Mouse (Mus musculus) adrenal gland, postnatal 10 days (tissue): ENCODE results near the gene 9130230L23Rik. TPM values are rescaled to one million over a fixed set of nuclear protein-coding genes. Genes with fewer than 3 reads are reported as not detected.
"Not testable (repeated sequence)": the region's sequence is repeated elsewhere in the genome, so short reads cannot be mapped to it uniquely, and the experiment has no call there.

Source experiments
- DNase-seq: peaks from one replicate; pipeline ENCODE4 v3.0.0; 2021; ENCODE audit warnings: mixed read lengths
- total RNA-seq, 2 experiments: library from RNA; stranded (reverse); gene quantifications; 2 replicates each; pipeline ENCODE4 v1.2.3; 2021

9130230L23Rik gene
- total RNA-seq, 2 experiments from 2014 or later = not detected

DNA sequence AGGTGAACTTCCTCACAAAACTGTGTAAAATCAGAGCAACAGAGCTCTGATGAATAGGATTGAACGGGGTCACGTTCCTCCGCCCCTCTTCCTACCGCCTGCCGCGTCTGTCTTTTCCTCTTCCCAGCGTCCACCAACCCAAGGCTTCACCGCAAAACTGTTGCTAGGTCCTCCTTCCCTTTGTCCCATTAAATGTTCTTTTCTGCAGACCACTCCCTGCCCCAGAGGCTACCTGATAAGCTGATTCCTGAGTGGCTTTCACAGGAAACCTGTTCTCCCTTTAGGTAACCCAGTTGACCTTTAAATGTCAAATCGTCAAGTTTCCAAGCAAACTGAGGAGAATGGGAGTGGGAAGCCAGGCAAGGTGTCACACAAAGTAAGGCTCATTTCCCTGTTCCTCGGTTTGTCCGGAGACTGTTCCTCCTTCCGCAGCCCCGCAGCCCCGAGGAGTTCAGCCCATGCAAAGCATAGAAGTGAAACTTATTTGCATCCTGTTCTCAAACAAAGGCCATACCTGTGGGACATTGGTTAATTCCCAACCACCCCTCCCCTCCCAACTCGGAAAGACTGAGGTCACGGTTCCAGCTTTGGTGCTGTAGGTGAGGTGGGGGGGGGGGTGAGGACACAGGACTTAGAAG lies 1.1 kb upstream of the 9130230L23Rik start:
- DNase-seq = no peak

DNA sequence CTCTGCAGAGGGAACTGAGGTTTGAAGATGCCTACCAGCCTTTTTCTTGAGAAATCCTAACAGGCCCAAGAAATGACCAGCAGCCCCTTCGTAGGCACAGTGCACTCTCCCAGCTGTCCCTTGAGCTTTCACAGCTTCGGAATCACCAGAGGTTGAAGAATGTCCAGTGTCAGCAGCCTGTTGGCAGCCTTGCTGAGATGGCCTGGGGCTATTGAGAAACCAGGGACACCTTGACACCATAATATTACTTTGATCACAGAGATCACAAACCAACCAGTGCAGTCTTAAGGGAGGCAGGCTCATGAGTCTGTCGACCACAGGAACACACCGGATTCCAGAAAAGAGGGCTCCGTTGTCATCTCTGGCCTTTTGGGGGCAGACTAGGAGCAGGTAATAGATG lies 2.9 kb downstream of the 9130230L23Rik start:
- DNase-seq = no peak

DNA sequence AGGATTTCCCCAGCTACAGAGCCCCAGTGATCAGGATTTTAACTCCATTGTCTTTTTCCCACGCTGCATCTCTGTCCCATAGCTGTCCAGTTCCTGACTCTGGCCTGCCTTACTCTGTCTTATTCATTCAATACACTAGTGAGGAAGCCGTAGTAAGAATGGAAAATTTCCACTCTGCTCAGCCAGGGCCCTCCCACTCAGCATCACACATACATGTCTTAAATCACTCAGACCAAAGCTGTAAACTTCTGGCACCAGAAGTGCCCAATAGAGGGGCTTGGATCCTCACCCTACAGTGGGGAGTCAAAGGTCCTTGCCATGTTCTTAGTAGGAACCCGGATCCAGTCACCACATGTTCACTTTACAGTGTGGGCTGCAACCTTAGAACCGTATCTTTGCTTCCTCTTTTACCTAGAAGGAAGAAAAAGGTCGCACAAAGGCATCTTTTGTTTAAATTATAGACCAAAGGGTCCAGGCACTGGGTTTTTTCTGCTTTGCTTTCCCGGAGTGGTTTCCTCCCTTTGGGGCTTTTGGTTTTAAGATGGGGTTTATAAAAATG lies 3.4 kb downstream of the 9130230L23Rik start:
- no peak for DNase-seq

DNA sequence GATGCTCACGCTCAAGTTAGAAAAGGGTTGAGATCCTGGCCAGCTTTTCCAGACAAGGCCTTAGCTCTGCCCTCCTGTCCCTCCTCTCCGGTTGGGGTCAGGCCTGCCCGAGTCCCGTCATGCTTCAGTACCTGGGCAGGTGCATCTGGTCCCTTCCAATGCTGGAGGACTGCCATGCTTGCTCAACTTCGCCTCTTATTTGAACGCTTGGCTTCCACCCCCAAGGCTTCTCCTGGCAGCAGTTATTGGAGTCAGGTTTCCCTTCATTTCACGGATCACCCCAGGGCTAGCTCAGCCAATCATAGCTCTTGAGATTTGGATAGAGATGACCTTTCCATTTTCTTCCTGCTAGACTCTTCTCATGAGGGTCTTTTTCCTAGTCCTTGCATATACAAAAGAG lies 4.0 kb downstream of the 9130230L23Rik start:
- DNase-seq = no peak

DNA sequence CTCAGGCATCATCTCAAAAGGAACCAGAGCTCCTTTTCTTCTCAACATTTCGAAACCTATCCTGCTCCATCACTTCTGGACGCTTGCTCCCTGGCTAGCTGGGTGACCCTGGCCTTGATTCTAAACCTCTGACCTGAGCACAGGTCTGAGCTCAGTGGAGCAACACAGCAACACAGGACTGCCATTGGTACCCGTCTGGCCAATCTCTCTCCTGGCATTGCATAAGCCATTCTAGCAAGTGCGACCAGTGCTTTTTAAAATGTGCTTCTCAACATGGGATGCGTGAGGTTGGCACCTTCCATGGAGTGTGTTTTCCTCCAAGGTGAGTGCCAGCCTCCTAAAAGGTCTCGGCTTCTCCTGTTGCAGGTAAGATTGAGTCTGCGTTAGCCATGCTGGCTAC lies 5.0 kb downstream of the 9130230L23Rik start:
- DNase-seq = no peak

DNA sequence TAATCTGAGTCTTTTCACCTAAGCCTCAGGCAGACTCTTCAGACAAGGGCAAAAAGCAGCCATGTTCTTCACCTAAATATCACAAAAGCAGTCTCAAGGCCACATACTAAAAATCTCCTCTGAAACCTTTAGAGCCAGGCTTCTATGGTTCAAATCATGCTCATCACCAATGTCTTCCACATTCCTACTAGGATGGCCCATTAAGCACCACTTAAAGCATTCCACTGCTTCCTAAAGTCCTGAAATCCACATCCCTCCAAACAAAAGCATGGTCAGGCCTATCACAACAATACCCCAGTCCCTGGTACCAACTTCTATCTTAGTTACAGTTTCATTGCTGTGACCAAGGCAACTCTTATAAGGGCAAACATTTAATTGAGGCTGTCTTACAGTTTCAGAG lies 6.3 kb downstream of the 9130230L23Rik start:
- DNase-seq = no peak

DNA sequence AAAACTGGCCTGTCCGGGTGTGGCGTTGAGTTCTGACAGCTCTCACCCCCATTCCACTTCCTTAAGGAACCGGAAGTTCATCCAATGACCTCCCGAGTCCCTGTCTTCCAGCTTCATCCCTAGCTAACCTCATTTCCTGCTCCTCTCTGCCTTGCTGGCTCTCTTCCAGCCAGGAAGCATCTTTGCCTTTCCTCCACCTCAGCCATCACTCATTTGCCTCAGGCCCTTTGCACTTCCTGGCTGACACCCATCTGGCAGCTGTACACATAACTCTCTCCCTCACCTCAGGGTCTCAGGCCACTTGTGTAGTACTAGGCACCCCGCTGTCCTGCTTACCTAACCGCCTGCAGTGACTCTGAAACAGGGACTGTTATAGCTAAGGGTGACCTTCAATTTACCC lies 9.4 kb downstream of the 9130230L23Rik start:
- DNase-seq = peak; percentile 31

DNA sequence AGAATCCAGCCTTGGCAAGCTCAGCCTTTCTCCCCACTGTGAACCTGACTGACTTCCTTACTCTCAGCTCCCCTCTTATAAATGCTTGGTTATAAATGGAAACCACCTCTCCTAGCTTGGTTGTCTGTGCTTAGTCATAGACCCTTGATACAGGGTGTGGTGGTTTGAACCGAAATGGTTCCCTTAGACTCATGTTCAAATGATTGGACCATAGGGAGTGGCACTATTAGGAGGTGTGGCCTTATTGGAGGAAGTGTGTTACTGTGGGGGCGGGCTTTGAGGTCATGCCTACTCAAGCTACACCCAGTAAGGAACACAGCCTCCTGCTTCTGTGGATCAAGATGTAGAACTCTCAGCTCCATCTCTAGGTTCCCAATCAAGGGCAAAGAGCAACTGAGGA lies 12.9 kb downstream of the 9130230L23Rik start:
- no peak for DNase-seq

DNA sequence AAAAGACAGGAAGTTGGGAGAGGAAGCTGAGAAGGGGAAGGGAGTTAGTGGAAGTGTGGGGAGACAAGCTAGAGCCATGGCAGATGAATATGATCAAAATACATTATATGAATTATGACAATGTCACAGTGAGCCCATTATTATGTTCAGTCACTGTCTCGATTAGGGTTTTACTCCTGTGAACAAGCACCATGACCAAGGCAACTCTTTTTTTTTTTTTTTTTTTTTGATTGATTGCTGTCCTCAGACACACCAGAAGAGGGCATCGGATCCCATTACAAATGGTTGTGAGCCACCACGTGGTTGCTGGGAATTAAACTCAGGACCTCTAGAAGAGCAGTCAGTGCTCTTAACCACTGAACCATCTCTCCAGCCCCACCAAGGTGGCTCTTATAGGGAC lies 17.1 kb downstream of the 9130230L23Rik start:
- not testable (repeated sequence) for DNase-seq

DNA sequence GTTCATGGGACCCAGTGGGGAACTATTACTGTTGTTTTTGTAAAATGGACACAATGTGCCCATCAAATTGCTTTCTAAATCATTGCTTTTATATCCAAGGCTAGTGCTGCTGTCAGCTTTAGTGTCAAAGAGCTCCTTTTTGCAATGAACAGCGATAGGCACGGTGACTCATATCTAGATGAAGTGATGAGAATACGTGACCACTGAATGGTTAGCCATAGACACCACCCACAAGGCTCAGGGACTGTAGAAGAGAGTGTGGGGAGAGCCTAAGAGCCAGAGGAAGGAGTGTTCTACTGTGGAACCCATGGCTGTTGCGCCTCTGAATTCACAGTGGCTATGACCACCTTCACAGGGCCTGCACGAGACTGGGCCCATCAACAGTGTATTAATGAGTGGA lies 17.7 kb downstream of the 9130230L23Rik start:
- no peak for DNase-seq

DNA sequence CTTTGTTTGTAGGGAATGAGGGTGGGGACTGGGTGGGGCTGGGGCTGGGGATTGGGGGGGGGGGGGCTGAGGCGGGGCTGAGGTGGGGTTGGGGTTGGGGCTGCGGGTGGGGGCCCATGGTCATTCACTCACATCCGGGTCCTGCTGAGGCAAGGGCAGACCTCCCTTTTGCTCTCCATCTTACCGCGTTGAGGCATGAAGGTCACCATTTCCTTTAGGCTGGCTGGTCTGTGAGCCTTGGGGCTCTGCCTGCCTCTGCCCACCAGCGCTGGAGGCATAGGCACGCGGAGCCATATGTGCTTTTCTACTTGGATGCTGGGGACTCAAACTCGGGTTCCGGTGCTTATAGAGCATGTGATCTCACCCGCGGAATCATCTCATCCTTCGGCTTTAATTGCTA lies 28.4 kb downstream of the 9130230L23Rik start:
- DNase-seq = no peak

DNA sequence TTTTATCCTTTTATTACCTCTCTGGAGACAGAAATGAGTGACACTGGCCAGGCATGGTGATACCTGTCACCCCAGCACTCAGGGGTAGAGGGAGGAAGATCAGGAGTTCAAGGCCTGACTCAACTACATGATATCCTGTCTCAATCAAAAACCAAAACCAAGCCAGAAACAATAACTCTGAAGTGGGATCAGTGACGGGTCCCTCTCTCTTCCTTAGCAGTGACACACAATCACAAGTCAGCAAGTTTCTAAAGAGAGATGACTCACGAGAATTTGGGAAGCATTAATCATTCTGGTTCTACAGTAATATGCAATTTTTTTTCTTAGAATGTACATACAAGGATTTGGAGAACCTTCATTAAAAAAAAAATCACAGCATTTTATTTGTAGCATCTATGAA lies 30.9 kb downstream of the 9130230L23Rik start:
- DNase-seq = no peak

DNA sequence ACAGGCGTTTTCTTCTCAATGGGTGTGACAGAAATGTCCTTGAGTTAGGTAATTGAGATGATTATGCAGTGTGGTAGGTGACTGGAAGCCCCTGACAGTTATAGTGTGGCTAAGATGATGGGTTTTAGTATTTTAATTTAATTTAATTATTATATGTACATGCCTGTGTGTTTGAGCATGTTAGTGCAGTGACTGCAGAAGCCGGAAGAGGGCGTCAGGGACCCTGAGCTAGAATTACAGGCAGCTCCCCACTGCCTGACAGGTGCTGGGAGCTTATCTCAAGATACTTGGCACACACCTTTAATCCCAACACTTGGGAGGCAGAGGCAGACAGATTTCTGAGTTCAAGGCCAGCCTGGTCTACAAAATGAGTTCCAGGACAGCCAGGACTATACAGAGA lies 36.1 kb downstream of the 9130230L23Rik start:
- no peak for DNase-seq

DNA sequence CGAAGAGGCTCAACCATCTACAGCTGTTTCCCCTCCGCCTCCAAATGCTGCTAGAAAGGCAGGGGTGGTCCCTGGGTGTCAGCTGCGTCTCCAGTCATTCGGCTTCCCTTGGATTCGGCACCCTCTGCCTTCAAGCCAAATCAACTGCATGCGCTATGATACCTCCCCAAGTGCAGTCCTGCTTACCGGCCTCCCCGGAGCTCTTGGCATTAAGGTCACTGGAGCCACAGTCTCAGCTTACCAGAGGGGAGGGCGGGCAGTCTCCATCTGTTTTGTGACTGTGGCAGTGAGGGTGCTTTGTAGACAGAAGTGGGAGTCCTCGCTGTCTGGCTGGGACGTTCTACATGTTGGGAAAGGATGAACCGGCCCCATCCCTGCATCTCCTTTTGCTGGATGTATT lies 37.0 kb downstream of the 9130230L23Rik start:
- DNase-seq = no peak

DNA sequence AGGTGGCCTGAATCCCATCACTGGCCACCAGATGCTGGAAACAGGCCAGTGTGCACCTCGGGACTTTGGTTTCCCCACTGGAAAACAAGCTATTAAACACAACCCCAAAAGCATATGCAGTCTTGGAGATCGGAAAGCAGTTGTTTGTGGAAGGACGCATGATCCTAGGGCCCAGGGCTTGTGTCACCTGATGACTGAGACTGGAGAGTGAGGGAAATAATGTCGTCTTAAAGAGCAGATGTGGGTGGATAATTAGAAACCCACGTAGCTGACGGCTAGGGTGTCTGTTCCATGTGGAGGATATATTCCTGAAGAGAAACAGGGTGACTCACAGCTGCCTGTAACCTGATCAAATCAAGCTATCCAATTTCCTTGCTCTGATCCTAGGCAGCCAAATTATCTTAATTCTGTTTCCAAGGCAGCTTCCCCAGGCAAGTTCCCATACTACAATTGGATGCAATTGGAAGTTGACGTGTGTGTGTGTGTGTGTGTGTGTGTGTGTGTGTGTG lies 38.3 kb downstream of the 9130230L23Rik start:
- no peak for DNase-seq

DNA sequence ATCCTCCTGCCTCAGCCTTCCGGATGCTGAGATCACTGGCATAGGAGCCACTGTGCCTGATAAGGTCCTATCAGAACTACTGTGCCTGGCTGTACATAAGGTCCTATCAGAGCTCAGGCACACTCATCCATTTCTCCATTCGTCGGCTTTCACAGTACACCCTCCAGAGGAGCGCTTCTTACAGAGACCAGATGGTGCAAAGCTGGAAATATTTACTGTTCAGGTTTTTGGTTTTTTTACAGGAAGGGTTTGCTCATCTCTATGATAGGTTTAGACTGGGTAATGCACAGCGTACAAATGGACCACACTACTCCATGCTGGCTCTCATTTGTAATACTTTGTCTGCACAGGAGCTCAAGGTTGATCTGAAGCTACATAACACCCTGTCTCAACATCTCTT lies 40.8 kb downstream of the 9130230L23Rik start:
- DNase-seq = no peak

DNA sequence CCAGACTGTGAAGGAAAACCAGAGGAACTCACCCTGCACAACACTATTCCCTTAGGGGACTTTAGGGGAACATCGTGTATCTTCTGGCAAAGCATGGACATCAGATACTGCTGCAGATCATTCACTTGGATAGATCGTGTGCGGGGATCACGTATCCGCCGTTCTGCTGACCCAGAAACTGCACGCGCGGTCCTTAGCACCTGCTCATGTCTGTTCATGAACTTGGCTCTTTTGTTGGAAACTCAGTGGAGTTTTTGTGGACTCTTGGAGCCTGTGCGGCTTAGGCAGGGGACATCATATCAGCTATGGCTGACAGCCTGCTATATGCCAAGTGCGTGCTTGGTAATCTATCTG lies 43.5 kb downstream of the 9130230L23Rik start:
- DNase-seq = no peak

DNA sequence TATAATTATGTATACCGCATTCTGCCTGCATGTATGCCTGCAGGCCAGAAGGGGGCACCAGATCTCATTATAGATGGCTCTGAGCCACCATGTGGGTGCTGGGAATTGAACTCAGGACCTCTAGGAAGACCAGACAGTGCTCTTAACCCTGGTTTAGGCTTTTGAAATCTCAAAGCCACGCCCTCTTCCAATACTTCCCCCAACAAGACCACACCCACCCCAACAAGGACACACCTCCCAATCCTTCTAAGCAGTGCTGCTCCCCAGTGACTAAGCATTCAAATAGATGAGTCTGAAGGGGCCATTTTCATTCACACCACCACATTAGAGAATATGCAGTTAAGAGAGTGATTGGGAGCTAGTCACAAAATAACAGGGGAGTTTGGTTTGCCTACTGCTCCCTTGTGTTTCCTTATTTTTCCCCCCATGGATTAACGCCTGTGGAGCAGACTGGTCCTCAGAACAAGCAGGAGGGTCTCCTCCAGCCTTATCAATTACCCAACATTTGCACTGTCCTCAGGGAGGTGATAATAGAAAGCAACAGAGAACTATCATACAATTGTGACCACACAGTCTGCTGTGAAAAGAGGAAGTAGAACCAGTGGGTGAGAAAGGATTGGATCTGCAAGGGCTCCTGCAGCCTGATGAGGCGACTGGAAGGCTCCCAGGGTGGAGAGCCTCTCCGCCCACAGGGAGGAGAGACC lies 44.0 kb downstream of the 9130230L23Rik start:
- DNase-seq = no peak

DNA sequence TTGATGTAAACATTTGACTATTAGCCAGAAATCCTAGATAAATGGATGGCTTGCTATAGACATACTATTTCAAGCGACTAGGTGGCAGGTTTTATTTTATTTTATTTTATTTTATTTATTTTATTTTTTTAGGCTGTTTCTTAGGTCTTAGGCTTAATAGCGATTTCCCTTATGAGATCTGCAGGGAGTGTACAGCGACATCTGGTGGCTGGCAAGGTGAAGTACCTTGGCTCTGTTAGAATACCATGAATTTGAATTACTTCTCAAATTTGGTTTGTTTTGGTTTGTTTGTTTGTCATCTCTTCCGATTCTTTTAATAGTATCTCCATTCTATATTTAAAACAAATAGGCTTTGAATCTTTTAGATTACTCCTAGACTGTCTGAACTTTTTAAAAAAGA lies 45.5 kb downstream of the 9130230L23Rik start:
- peak; percentile 61 for DNase-seq

DNA sequence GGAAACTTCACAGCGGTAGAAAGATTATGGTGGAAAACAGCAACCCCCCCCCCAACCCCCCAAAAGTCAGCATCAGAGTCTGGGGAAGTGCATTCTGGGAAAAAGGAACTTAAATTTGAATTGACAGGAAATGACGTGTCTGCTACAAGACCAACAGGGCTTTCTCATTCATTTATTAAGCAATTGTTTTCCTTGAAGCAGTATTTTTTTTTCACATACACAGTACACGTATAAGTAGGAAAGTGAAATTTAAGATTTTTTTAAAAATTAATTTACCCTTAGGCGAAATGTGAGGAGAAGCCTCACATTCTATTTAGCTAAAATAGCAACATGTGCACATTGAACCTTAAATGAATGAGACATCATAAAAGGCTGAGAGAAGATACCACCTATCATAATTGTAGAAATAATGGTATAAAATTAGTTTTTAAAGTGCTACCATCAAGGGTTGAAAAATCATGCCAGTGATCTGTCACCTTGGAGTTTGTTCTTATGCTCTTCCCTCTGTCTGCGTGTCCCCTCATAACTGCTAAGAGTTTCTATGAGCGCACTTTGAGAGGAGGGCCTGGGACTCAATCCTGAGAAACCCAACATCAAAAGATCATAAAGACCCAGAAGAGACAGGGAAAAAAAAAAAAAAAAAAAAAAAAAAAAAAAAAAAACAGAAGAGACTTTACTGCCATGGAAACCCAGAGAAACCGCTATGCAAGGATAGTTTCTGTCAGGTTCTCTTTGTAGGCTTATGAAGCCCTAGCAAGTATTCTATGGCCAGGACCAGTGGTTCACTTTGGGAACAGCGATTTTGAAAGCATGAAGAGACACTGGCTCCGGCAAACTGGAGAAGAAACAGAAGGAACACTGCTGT lies 47.7 kb downstream of the 9130230L23Rik start:
- no peak for DNase-seq

DNA sequence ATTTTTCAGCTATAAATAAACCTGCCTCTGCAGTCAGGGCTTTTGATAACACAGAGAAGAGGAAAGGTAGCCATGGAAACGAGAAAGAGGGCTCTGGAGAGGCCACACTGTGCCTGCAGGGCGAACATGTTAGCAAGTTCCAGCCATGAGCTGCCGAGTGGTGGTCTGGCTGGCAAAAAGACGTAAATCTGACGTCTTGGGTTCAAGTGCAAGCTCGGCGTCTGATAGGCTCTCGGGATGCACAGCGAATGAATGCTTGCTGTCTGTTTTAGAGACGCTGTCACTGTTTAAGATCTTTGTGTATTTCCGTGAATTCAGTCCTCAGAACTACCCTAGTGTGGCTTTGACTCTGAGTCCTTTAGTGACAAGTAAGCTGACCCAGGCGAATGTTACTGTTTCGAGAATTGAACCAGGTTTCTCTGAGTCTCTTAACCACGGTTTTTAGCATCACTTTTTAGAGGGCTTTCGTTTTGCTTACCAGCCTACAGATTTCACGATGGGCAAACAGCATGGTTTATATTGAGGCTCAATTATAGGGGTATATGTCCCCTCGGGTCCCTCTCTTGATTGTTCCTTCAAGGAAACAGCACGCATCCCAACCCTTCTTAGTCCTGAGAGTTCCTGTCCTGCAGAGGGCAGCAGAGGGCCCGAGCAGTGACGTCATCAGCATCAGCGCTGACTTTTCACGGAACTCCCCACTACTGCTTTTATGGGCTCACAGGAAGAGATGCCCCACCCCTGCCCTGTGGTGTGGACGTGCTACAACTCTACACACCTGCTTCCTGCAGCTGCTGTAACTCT lies 48.5 kb downstream of the 9130230L23Rik start:
- DNase-seq = peak; percentile 88
